In the genomic region with DNA sequence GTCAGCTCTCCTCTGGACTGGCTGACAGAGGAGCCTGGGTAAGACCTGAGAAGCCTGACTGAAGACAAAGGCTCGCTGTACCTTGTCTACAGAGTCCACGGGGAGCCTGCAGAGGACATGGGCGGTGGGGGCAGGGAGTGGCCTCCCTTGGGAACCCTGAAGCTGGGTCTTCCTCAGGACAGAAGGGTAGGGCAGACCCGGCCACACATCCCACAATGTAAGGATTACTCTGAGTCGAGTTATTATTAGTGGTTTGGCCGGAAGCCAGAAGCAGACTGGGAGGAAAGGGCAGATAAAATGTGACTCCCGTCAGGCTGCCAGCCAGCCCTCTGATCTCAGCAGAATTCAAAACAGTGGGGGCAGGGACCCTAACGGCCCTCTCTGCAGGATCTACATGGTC, we compare ENCODE assay signal across 8 mouse cellular contexts. TPM values are rescaled to one million over a fixed set of nuclear protein-coding genes. Genes with fewer than 3 reads are reported as not detected.
DNase-seq lines count a peak whose midpoint lies in the region; ATAC-seq lines count a peak whose summit lies in the region.

No protein-coding gene starts in this region.

- H3K4me3 ChIP-seq in megakaryocyte, embryonic 14.5 days (replicated peaks), result peak overlapping the region; percentile 38
- no peak overlapping the region for H3K4me3 ChIP-seq in forebrain, embryonic 12.5 days (replicated peaks)
- H3K4me3 ChIP-seq in limb, embryonic 10.5 days, result no peak overlapping the region
- no peak overlapping the region; the same call in 1 of the 2 replicates for H3K4me3 ChIP-seq in midbrain, embryonic 10.5 days

- no peaks in the 10 kb centered on the region for H3K9me3 ChIP-seq in megakaryocyte, embryonic 14.5 days
- no peaks in the 10 kb centered on the region for H3K9me3 ChIP-seq in forebrain, embryonic 12.5 days
- no peaks in the 10 kb centered on the region for H3K9me3 ChIP-seq in limb, embryonic 10.5 days (replicated peaks)
- no peaks in the 10 kb centered on the region for H3K9me3 ChIP-seq in midbrain, embryonic 10.5 days (replicated peaks)

- H3K9ac ChIP-seq in forebrain, embryonic 12.5 days, result no peak overlapping the region; the same call in 1 of the 2 replicates

- peaks cover 98% of the 10 kb centered on the region for H3K27me3 ChIP-seq in megakaryocyte, embryonic 14.5 days (replicated peaks)
- H3K27me3 ChIP-seq in forebrain, embryonic 12.5 days, result no peaks in the 10 kb centered on the region
- peaks cover 75% of the 10 kb centered on the region for H3K27me3 ChIP-seq in limb, embryonic 10.5 days (ENCODE audit: low read depth, poor library complexity, severe bottlenecking)
- no peaks in the 10 kb centered on the region for H3K27me3 ChIP-seq in midbrain, embryonic 10.5 days (ENCODE audit: low read depth, poor library complexity, severe bottlenecking)

- peaks cover 34% of the 10 kb centered on the region for H3K4me1 ChIP-seq in megakaryocyte, embryonic 14.5 days
- peaks cover 87% of the 10 kb centered on the region for H3K4me1 ChIP-seq in forebrain, embryonic 12.5 days
- H3K4me1 ChIP-seq in limb, embryonic 10.5 days, result peaks cover 81% of the 10 kb centered on the region
- peaks cover 94% of the 10 kb centered on the region for H3K4me1 ChIP-seq in midbrain, embryonic 10.5 days

- 3% methylated on average over 8 of the region's 8 CpGs for WGBS in forebrain, embryonic 12.5 days
- WGBS in limb, embryonic 10.5 days, result 13% methylated on average over 8 of the region's 8 CpGs
- 14% methylated on average over 8 of the region's 8 CpGs for WGBS in midbrain, embryonic 10.5 days

- no peaks in the 10 kb centered on the region for H3K36me3 ChIP-seq in megakaryocyte, embryonic 14.5 days (replicated peaks; ENCODE audit: low read length)
- 0 out of 2 replicates have a peak, but pooled peaks cover 5% of the 10 kb centered on the region for H3K36me3 ChIP-seq in forebrain, embryonic 12.5 days (replicated peaks)
- no peaks in the 10 kb centered on the region for H3K36me3 ChIP-seq in limb, embryonic 10.5 days
- H3K36me3 ChIP-seq in midbrain, embryonic 10.5 days, result peaks cover 13% of the 10 kb centered on the region; the same call in 1 of the 2 replicates

- no peak for ATAC-seq in megakaryocyte, adult 5-6 weeks (ENCODE audit: poor library complexity, severe bottlenecking)
- no peak for ATAC-seq in forebrain, embryonic 12.5 days (ENCODE audit: low FRiP score)

- peak; percentile 73 to 77 for DNase-seq in heart, postnatal 36 days
- DNase-seq in limb, embryonic 10.5 days (ENCODE audit: low spot score), result no peak
- no peak for DNase-seq in midbrain, embryonic 10.5 days (ENCODE audit: low spot score)
- peak; percentile 56 to 69 for DNase-seq in urinary bladder, postnatal 36 days (ENCODE audit: low spot score in 2 of 2)
- no peak for DNase-seq in left cerebral cortex, adult 8-10 months (ENCODE audit: low spot score in 2 of 2)

- intact Hi-C loops in heart, postnatal 36 days (cut with DNase I), result loop anchor here (2.0 kb wide), 1 partner anchor 26 kb away; no protein-coding TSS in a partner anchor

- H3K27ac ChIP-seq in forebrain, embryonic 12.5 days, result peak overlapping the region; percentile 84
- peak overlapping the region; percentile 21 for H3K27ac ChIP-seq in limb, embryonic 10.5 days
- H3K27ac ChIP-seq in midbrain, embryonic 10.5 days (replicated peaks), result peak overlapping the region; percentile 96

- peak overlapping the region; percentile 25 for H3K4me2 ChIP-seq in forebrain, embryonic 12.5 days

RNA-seq across cellular contexts. Expression of a gene that starts 30.4 kb away (rescaled TPM):
- polyA plus RNA-seq in megakaryocyte, embryonic 14.5 days (2012; ENCODE audit: insufficient read depth, low replicate concordance), result 1.5 and 13.9 TPM in 2 replicates
- 0.04 and 0.05 TPM in 2 replicates for total RNA-seq in megakaryocyte, adult 5-6 weeks (2015)
- total RNA-seq in megakaryocyte, adult 5-6 weeks (2017), result 0.11 and 0.37 TPM in 2 replicates
- 10.7 and 14.7 TPM in 2 replicates for polyA plus RNA-seq in forebrain, embryonic 12.5 days (2016; fragmentation: Nextera tagmentation; extraction: Ambion mirVana)
- 10 to 100 TPM; 33.6 to 38.9 TPM for total RNA-seq in heart, postnatal 36 days (2021)
- 5.4 and 6.2 TPM in 2 replicates for polyA plus RNA-seq in limb, embryonic 10.5 days (2016; fragmentation: Nextera tagmentation; extraction: Ambion mirVana)
- polyA plus RNA-seq in midbrain, embryonic 10.5 days (2016; fragmentation: Nextera tagmentation; extraction: Ambion mirVana), result 12.1 and 15.5 TPM in 2 replicates
- 10 to 100 TPM; 71.7 to 85.8 (median 80.1) TPM for total RNA-seq in left cerebral cortex, adult 8-10 months (2022)

Comparison
In these comparisons a context has a peak if more than half of its experiments do, and no peak if none do; other contexts are left out.
1. H3K27ac ChIP-seq: peak in every context shown above with its lines; median percentile 96 in midbrain, embryonic 10.5 days; 84 in forebrain, embryonic 12.5 days; 21 in limb, embryonic 10.5 days.
2. DNase-seq: peak in heart, postnatal 36 days (2 of 2) and urinary bladder, postnatal 36 days (2 of 2); none in limb, embryonic 10.5 days (single experiment), midbrain, embryonic 10.5 days (single experiment) and left cerebral cortex, adult 8-10 months (0 of 2).